Mouse (Mus musculus) forebrain, postnatal 0 days (tissue): ENCODE results near the gene Whamm. TPM values are rescaled to one million over a fixed set of nuclear protein-coding genes. Genes with fewer than 3 reads are reported as not detected.

Experiments
- ATAC-seq: fragments of 200-750 bp; cut with Nextera tagmentation; 2 replicates; pipeline ENCODE4 v1.8.0; 2017; ENCODE audit warnings: mild to moderate bottlenecking, moderate library complexity
- DNase-seq: peaks from one replicate; pipeline ENCODE4 v3.0.0-alpha.2; 2015
- H3K27ac ChIP-seq: fragments of 300-500 bp; sonication (generic); 2 replicates; pipeline ENCODE4 v1.5.1; 2014; ENCODE audit warnings: low read depth, mild to moderate bottlenecking, antibody characterized with exemption, low read length, moderate library complexity, mixed read lengths
- H3K27me3 ChIP-seq: fragments of 300-500 bp; sonication (generic); 2 replicates; pipeline ENCODE4 v1.6.1; 2014; ENCODE audit warnings: mild to moderate bottlenecking, low read length, mixed read lengths; ENCODE audit not compliant: insufficient read depth
- H3K36me3 ChIP-seq: fragments of 300-500 bp; sonication (generic); 2 replicates; pipeline ENCODE4 v1.6.1; 2014; ENCODE audit warnings: mild to moderate bottlenecking, moderate library complexity; ENCODE audit not compliant: insufficient read depth
- H3K4me1 ChIP-seq: fragments of 300-500 bp; sonication (generic); 2 replicates; pipeline ENCODE4 v1.6.1; 2014; ENCODE audit warnings: antibody characterized with exemption; ENCODE audit not compliant: insufficient read depth
- H3K4me2 ChIP-seq: fragments of 300-500 bp; sonication (generic); 2 replicates; pipeline ENCODE4 v1.6.1; 2014; ENCODE audit warnings: low read depth, mild to moderate bottlenecking, moderate library complexity
- H3K4me3 ChIP-seq: fragments of 300-500 bp; sonication (generic); 2 replicates; pipeline ENCODE4 v1.5.1; 2014; ENCODE audit warnings: low read depth, low read length, mixed read lengths
- H3K9ac ChIP-seq: fragments of 300-500 bp; sonication (generic); 2 replicates; pipeline ENCODE4 v1.6.1; 2014; ENCODE audit warnings: mild to moderate bottlenecking
- H3K9me3 ChIP-seq: fragments of 300-500 bp; sonication (generic); 2 replicates; pipeline ENCODE4 v1.6.1; 2016; ENCODE audit warnings: low read length
- CTCF ChIP-seq: sonication (generic); IDR thresholded peaks from 2 replicates; pipeline ENCODE4 v1.5.1; 2016; ENCODE audit warnings: antibody characterized with exemption, control low read depth, low read depth
- WGBS: fragments of 180-500 bp; shearing (Covaris S2); extraction: QIAGEN DNeasy Blood & Tissue Kit; methylation state at CpG from one replicate; pipeline ENCODE4 v1.1.7; 2014; 5-methylcytosine and 5-hydroxymethylcytosine counted together
- polyA plus RNA-seq: library from polyadenylated mRNA; unstranded; fragments of >200 nt; fragmentation: Nextera tagmentation; extraction: Ambion mirVana; gene quantifications from 2 replicates; pipeline ENCODE4 v1.2.1, GENCODE M21; 2015
- total RNA-seq: library from RNA; depleted of rRNA; stranded (reverse); fragments of >200 nt; gene quantifications from 2 replicates; pipeline ENCODE4 v1.2.3, GENCODE M21; 2014

Gene Whamm
- total and polyA plus RNA-seq, 2 experiments from 2014 or later: 5.4 to 8.7 TPM

DNA sequence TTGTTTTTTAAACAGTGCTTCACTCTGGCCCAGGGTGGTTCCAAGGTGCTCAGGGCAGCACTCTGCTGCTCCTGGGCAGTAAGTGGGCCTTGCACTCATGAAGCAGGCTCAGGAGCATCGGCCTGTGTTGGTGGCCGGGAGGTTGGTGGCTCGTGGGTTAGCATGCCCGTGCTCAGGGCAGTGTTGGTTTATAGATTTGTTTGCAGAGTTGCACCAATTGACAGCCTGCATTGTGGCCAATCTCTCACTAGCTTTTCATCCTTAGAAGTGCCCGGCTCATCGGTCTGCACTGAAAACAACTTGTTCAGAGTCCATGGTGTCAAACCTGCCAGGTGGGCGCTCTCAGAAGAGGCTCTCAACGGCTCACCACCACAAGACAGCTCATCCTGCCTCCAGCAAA lies 22.3 kb downstream of the Whamm start:
- Histone ChIP-seq H3K27ac (no peak overlapping the region), H3K9ac (no peak overlapping the region), H3K9me3 (no peaks in the 10 kb centered on the region), H3K27me3 (no peaks in the 10 kb centered on the region), H3K4me2 (no peak overlapping the region), H3K4me3 (no peak overlapping the region), H3K4me1 (no peaks in the 10 kb centered on the region), H3K36me3 (peaks cover 62% of the 10 kb centered on the region)
- WGBS: 95% methylated on average over 8 of the region's 8 CpGs
- DNase-seq (no peak), ATAC-seq (no peak)
- no peak for TF ChIP-seq CTCF

- Histone ChIP-seq H3K27ac (no peak overlapping the region), H3K4me3 (no peak overlapping the region), H3K9ac (no peak overlapping the region), H3K9me3 (no peaks in the 10 kb centered on the region), H3K36me3 (peaks cover 56% of the 10 kb centered on the region), H3K4me2 (no peak overlapping the region), H3K27me3 (no peaks in the 10 kb centered on the region), H3K4me1 (no peaks in the 10 kb centered on the region)
- WGBS: 85% methylated on average over 5 of the region's 5 CpGs
- DNase-seq (no peak), ATAC-seq (no peak)
- no peak for TF ChIP-seq CTCF
These were observed 24.0 kb downstream of the Whamm start for GRCm38 (mm10) chr7:81595056-81595455.

GRCm38 (mm10) chr7:81596086-81596485 lies 25.0 kb downstream of the Whamm start:
- Histone ChIP-seq H3K4me2 (no peak overlapping the region), H3K27me3 (no peaks in the 10 kb centered on the region), H3K9ac (no peak overlapping the region), H3K4me1 (no peaks in the 10 kb centered on the region), H3K36me3 (peaks cover 53% of the 10 kb centered on the region), H3K4me3 (no peak overlapping the region), H3K27ac (no peak overlapping the region), H3K9me3 (no peaks in the 10 kb centered on the region)
- no peak for TF ChIP-seq CTCF
- 89% methylated on average over 6 of the region's 6 CpGs for WGBS
- ATAC-seq: no peak
- no peak for DNase-seq

DNA sequence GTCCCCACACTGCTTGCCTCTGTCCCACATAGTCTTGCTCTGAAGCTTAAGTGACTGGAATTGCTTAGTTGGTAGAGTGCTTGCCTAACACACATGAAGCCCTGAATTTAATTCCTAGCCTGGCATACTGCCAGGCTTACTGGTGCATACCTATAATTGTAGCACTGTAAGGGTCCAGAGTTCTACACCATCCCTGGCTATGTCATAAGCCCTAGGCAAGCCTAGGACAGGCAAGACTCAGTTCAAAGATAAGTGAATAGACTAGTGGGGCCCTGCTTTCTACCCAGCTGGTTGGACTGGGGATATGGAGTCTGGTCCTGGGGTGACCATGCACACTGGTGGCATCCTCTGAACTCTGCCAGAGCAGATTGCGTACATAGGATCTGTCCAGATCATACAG lies 26.6 kb downstream of the Whamm start:
- H3K4me3 ChIP-seq: no peak overlapping the region
- no peak for DNase-seq

GRCm38 (mm10) chr7:81599379-81600280 lies 28.6 kb downstream of the Whamm start:
- Histone ChIP-seq H3K27ac (no peak overlapping the region), H3K4me1 (no peaks in the 10 kb centered on the region), H3K36me3 (peaks cover 26% of the 10 kb centered on the region), H3K4me2 (no peak overlapping the region), H3K27me3 (no peaks in the 10 kb centered on the region), H3K9ac (no peak overlapping the region), H3K4me3 (no peak overlapping the region), H3K9me3 (no peaks in the 10 kb centered on the region)
- DNase-seq (peak; percentile 8), ATAC-seq (peak; percentile 71)
- 66% methylated on average over 8 of the region's 8 CpGs for WGBS
- no peak for TF ChIP-seq CTCF

More for the DNA sequence above, 26.6 kb downstream of the Whamm start:
- no peaks in the 10 kb centered on the region for H3K27me3 ChIP-seq
- H3K9me3 ChIP-seq: no peaks in the 10 kb centered on the region
- no peak for TF ChIP-seq CTCF
- no peak for ATAC-seq
- no peaks in the 10 kb centered on the region for H3K4me1 ChIP-seq
- no peak overlapping the region for H3K27ac ChIP-seq
- H3K9ac ChIP-seq: no peak overlapping the region
- peaks cover 40% of the 10 kb centered on the region for H3K36me3 ChIP-seq
- 97% methylated on average over 1 of the region's 1 CpGs for WGBS
- H3K4me2 ChIP-seq: no peak overlapping the region

GRCm38 (mm10) chr7:81604991-81605390 lies 33.9 kb downstream of the Whamm start:
- DNase-seq (no peak), ATAC-seq (no peak)
- Histone ChIP-seq H3K4me3 (no peak overlapping the region), H3K27me3 (no peaks in the 10 kb centered on the region), H3K36me3 (peaks cover 6% of the 10 kb centered on the region; the same call in 1 of the 2 replicates), H3K9me3 (no peaks in the 10 kb centered on the region), H3K9ac (no peak overlapping the region), H3K4me2 (no peak overlapping the region), H3K27ac (no peak overlapping the region), H3K4me1 (no peaks in the 10 kb centered on the region)
- no peak for TF ChIP-seq CTCF
- WGBS: 78% methylated on average over 5 of the region's 5 CpGs

DNA sequence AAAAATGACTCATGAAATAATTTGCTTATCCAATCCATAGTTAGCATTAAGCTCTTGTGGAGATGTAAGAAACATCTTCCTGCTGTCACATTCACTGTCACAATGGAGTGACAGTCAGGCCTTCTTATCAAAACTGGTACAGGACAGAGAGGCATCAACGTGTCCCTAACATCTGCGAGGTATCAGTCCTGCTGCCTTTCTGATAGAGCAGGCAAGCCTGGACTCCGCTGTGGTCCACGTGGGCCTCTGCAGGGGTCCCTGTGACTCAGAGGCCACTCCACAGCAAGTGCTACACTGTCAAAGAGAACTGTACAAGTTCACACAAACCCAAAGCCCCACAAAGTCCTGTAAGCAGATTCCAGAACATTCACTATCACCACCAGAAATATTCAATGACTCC lies 34.4 kb downstream of the Whamm start:
- H3K9me3 ChIP-seq: no peaks in the 10 kb centered on the region
- H3K4me2 ChIP-seq: no peak overlapping the region
- DNase-seq (no peak), ATAC-seq (no peak)
- H3K27me3 ChIP-seq: no peaks in the 10 kb centered on the region
- 73% methylated on average over 4 of the region's 4 CpGs for WGBS
- H3K4me3 ChIP-seq: no peak overlapping the region
- H3K9ac ChIP-seq: no peak overlapping the region
- no peaks in the 10 kb centered on the region for H3K4me1 ChIP-seq
- H3K36me3 ChIP-seq: peaks cover 6% of the 10 kb centered on the region; the same call in 1 of the 2 replicates
- no peak overlapping the region for H3K27ac ChIP-seq
- TF ChIP-seq CTCF: no peak
